Mouse (Mus musculus): Measurements from ENCODE around the gene Sulf2.

GRCm38 (mm10) chr2:166096300-166096699, 59.2 kb downstream of the Sulf2 start:
- TF ChIP-seq ETS1 (IDR thresholded peaks at IDR 0.05; ENCODE audit: low read depth, low read length): no peak
- TF ChIP-seq CTCF (IDR thresholded peaks at IDR 0.05 in 2 of 3, conservative IDR thresholded peaks at IDR 0.05 in 1 of 3; ENCODE audit: control insufficient read depth in 1 of 3, insufficient read depth in 1 of 3, low read depth in 2 of 3, low read length in 3 of 3, poor library complexity in 1 of 3, severe bottlenecking in 1 of 3): no peak
- no peak for TF ChIP-seq E2F4 (IDR thresholded peaks at IDR 0.05; ENCODE audit: borderline replicate concordance, low read depth, low read length)
- TF ChIP-seq MAZ (IDR thresholded peaks at IDR 0.05; ENCODE audit: low read depth, low read length): no peak
